Mouse (Mus musculus): Measurements from ENCODE around the gene Qsox1. TPM values are rescaled to one million over a fixed set of nuclear protein-coding genes. Genes with fewer than 3 reads are reported as not detected.

Qsox1 gene
- polyA plus RNA-seq, 1 experiment from 2014 or later = 7.9 TPM

DNA sequence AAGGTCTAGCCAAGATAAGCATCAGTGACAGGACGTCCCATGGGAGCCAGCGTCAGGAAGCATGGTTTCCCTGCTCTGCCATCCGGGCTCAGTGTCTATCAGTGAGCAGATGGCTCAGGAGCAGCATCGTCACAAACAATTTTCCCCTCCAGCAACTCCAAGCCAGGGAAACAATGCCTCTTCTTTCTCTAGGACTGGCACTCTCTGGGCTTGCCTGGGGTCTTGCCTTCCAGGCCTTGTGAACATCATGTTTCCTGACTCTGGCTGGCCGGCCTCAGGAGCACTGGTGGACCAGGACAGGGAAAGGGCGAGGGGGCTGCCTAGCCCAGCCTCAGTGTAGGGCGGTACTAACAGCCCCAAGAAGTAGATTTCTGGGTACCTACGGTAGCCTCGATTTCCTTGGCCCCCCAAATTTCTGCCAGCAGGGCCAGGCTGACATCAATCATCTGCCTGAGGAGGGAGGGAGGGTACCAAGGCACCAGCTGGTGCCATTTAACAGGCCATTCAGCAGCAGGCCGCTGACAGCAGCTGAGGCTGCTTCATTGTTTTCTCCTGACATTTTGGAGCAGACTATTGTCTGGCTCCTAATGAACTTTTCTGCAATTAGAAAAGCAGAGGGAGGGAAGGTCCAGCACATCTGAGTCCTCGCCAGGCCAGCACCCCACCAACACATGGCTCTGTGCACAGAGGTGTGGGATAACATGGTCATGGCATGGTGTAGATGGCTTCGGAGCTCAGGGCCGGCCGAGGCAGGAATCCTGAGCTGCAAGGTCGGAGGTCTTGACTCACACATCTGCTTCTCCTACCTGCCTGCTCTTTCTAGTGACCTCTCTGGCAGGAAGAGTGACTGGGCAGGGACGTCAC is 22.3 kb downstream of the Qsox1 start:
- 94% methylated on average over 16 of the region's 16 CpGs for WGBS (ENCODE audit: missing documents)
- Histone ChIP-seq H3K79me2 (ENCODE audit: inconsistent target) (no peaks in the 10 kb centered on the region), H3K36me3 (ENCODE audit: inconsistent target) (peaks cover 6% of the 10 kb centered on the region; the same call in 1 of the 2 replicates), H3K27ac (no peak overlapping the region), H3K4me3 (ENCODE audit: inconsistent target) (no peak overlapping the region)

DNA sequence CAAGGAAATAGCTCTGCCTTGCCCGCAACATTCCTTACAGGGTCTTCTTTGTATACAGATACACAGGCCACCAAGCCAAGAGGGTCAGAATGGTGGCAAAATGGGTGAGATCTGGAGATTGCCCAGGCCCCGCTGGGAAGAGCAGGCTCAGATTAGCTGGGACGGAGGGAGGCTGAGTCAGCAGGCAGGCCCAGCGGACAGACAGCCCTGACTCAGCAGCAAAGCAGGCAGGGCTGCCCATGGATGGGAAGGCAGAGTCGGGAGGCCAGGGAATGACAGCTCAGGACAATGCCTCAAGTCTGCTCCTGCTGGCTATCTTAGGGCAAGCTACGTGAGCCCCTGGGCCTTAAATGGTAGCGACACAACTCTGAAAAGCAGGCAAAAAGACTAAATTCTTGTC is 26.8 kb downstream of the Qsox1 start:
- Histone ChIP-seq H3K79me2 (ENCODE audit: inconsistent target) (no peaks in the 10 kb centered on the region), H3K4me3 (ENCODE audit: inconsistent target) (no peak overlapping the region), H3K27ac (no peak overlapping the region), H3K36me3 (ENCODE audit: inconsistent target) (peaks cover 12% of the 10 kb centered on the region; the same call in 1 of the 2 replicates)
- 95% methylated on average over 7 of the region's 7 CpGs for WGBS (ENCODE audit: missing documents)

DNA sequence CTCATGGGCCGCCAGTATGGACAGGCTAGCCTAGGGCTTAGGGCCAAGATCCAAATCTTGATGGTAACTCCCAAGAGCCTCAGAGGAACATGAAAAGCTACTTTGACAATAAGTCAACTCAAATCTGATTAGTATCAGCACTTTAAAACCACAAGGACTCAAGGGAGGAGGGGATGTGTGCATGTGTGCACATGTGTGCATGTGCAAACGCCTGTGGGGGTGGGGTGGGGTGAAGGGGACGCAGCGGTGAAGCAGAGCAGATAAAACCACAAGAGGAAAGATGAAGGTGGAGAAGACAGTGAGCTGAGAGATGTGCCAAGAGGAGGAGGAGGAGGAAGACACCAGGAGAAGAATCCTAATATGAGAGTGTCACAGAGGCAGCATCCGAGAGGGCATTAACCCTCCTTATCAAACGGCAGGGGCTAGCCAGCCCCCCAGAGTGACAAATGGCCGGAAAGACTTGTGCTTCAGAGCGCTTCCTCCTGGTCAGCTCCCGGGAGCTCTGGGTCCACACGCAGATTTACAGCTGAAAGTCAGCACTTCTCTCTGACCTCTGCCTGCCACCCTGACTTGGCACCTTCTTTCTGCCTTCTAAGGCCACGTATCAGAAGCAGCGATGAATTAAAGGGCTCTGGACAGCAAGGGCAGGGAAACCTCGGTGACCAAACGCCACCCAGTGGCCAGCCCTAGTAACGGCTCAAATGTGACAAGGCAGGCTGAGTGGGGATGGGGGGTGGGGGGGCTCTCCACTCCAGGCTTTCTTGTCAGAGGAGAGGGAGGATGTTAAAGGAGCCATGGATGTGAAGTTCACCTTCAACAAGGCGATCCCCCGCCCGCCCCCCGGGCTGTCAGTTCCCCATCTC is 28.1 kb downstream of the Qsox1 start:
- no peak overlapping the region for H3K4me3 ChIP-seq (ENCODE audit: inconsistent target)
- peaks cover 12% of the 10 kb centered on the region; the same call in 1 of the 2 replicates for H3K36me3 ChIP-seq (ENCODE audit: inconsistent target)
- no peak overlapping the region for H3K27ac ChIP-seq
- WGBS (ENCODE audit: missing documents) = 58% methylated on average over 17 of the region's 19 CpGs
- no peaks in the 10 kb centered on the region for H3K79me2 ChIP-seq (ENCODE audit: inconsistent target)

DNA sequence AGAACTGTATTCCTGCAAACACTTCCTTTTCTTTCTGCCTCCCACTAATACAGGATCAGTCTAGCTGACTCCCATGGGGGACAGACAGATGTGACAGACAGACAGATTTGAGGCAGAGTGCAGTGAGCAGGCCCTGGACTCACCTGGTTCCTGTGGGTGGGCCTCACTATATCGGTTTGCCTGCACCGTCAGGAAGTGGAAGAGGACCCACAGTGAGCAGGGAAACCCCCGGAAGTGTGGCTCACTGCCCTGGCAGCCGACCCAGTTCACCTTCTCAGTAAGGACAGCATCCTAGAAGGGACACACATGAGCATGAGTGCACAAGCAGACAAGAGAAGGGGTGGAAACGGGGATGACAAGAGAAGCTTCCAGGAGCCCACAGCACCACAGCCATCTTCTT is 30.3 kb downstream of the Qsox1 start:
- Histone ChIP-seq H3K36me3 (ENCODE audit: inconsistent target) (peaks cover 7% of the 10 kb centered on the region; the same call in 1 of the 2 replicates), H3K27ac (no peak overlapping the region), H3K79me2 (ENCODE audit: inconsistent target) (no peaks in the 10 kb centered on the region), H3K4me3 (ENCODE audit: inconsistent target) (no peak overlapping the region)
- 27% methylated on average over 5 of the region's 5 CpGs for WGBS (ENCODE audit: missing documents)

DNA sequence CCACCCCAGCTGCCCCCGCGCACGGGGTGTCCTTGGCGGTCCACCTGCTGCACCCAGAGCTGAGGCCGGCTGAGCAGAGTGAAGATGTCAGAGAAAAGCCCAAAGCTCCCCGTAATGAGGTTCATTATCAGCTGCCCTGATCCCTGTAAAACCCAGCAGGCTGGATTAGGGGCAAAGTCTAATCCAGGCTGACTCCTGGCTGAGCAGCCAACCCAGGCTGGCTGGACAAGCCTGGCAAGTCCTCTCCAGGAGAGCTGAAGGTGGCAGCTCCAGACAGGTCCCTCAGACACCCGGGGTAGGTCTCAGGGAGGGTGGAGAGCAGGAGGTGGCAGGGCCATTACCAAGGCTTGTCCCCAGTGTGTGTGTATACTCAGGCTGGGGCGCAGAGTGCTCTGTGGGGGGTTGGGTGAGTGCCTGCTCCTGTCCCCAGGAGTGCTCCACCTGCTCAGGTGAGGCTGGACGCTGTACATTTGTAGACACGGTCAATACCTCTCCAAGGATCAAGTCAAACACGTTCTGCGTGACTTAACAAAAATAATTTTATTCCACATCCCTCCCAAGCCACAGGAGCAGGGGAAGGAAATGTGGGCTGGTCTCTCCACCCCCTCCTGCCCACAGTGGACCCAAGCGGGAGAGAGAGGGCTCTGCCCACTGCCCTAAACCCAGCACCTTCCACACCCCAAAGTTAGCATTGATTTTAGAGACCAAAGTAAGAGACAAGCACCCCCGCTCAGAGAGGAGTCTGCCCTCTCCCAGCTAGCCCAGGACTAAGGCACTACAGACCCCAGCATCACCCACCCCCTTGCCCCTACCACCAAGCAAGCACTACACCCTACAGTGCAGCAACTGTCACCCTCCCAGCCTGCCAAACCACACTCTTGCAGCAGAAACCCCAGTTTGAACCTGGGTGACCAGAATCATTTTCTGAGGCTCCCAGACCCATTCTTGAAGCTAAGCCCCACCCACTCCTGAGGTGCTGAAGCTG is 34.8 kb downstream of the Qsox1 start:
- 49% methylated on average over 14 of the region's 14 CpGs for WGBS (ENCODE audit: missing documents)

DNA sequence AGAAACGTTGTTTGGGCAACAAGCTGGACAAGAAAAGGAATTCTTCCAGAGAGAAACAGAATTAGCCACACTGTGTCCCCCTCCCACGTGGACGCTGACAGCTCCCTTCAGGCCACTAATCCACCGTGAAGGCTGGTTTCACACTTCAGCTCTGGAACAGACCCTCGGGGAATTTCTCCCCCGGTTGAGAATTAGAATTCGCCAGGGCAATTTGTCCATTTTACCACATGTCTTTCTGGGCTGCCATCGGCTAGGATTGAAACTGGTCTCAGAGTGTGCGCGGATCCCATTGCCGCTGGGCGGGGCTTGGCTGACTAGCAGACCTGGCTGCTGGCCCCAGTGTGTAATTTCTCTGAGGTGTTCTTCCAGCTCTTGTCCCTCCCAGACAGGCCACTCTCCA is 53.5 kb downstream of the Qsox1 start:
- no peak overlapping the region for H3K27ac ChIP-seq
- H3K36me3 ChIP-seq (ENCODE audit: inconsistent target) = no peaks in the 10 kb centered on the region
- 90% methylated on average over 12 of the region's 12 CpGs for WGBS (ENCODE audit: missing documents)
- no peaks in the 10 kb centered on the region for H3K79me2 ChIP-seq (ENCODE audit: inconsistent target)
- no peak overlapping the region for H3K4me3 ChIP-seq (ENCODE audit: inconsistent target)

More for the DNA sequence above, 34.8 kb downstream of the Qsox1 start:
- Histone ChIP-seq H3K4me3 (ENCODE audit: inconsistent target) (no peak overlapping the region), H3K27ac (no peak overlapping the region), H3K36me3 (ENCODE audit: inconsistent target) (peaks cover 7% of the 10 kb centered on the region; the same call in 1 of the 2 replicates), H3K79me2 (ENCODE audit: inconsistent target) (no peaks in the 10 kb centered on the region)

DNA sequence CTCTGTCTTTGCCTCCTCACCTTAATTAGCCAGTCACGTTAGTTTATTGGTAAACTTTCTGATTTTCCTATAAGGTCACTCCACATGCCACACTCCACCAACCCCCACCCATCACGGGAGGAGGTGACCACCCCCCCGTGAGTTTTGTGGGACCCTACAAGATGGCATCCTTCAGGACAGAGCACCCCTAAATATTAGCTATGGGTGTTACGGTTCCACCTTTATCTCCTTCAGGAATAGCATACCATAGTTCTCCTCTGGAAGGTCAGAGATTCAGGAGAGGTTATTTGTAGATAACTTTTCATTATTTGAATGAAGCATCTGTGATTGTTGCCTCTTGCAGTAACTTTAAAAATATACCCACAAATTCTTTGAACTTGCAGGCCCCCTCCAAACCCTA is 54.0 kb downstream of the Qsox1 start:
- WGBS (ENCODE audit: missing documents) = 96% methylated on average over 4 of the region's 4 CpGs
- no peak overlapping the region for H3K27ac ChIP-seq
- H3K79me2 ChIP-seq (ENCODE audit: inconsistent target) = no peaks in the 10 kb centered on the region
- H3K4me3 ChIP-seq (ENCODE audit: inconsistent target) = no peak overlapping the region
- H3K36me3 ChIP-seq (ENCODE audit: inconsistent target) = no peaks in the 10 kb centered on the region

DNA sequence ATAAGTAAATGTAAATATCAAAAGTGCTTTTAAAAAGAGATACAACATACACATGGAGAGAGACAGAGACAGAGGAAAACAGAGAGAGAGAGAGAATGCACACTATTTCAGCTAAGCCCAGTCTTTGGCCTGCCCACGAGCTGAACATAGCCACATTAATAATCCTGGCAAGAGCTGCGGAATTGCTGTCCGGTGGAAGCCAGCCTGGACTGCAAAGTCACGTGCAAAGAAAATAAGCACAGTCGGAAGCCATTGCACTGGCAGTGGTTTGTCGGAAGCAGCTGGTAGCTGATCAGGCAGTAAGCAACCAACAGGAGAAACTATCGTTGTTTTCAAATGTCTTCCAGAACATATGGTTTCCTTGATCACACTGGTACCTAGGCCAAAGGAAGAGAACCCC is 55.1 kb downstream of the Qsox1 start:
- H3K36me3 ChIP-seq (ENCODE audit: inconsistent target) = no peaks in the 10 kb centered on the region
- no peaks in the 10 kb centered on the region for H3K79me2 ChIP-seq (ENCODE audit: inconsistent target)
- H3K4me3 ChIP-seq (ENCODE audit: inconsistent target) = no peak overlapping the region
- H3K27ac ChIP-seq = no peak overlapping the region
- WGBS (ENCODE audit: missing documents) = 95% methylated on average over 7 of the region's 7 CpGs

DNA sequence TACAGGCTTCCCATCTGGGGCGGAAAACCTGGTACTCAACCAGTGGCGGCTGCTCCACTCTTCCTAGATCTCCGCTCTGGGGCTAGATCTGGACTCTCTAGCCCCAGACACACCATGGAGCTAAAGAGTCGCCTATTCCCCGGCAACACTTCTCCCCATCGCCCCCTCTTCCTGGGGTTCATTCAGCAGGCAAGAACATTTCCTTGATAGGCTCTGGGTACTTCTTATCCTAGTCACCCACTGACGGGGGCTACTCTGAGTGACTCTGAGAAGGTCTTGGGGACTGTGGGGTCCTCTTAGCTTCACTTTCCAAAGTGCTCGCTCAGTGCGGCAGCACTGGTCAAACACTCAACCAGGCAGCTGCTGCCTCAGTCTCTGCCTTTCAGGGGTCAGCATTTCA is 59.3 kb downstream of the Qsox1 start:
- no peak overlapping the region for H3K4me3 ChIP-seq (ENCODE audit: inconsistent target)
- 83% methylated on average over 9 of the region's 9 CpGs for WGBS (ENCODE audit: missing documents)

DNA sequence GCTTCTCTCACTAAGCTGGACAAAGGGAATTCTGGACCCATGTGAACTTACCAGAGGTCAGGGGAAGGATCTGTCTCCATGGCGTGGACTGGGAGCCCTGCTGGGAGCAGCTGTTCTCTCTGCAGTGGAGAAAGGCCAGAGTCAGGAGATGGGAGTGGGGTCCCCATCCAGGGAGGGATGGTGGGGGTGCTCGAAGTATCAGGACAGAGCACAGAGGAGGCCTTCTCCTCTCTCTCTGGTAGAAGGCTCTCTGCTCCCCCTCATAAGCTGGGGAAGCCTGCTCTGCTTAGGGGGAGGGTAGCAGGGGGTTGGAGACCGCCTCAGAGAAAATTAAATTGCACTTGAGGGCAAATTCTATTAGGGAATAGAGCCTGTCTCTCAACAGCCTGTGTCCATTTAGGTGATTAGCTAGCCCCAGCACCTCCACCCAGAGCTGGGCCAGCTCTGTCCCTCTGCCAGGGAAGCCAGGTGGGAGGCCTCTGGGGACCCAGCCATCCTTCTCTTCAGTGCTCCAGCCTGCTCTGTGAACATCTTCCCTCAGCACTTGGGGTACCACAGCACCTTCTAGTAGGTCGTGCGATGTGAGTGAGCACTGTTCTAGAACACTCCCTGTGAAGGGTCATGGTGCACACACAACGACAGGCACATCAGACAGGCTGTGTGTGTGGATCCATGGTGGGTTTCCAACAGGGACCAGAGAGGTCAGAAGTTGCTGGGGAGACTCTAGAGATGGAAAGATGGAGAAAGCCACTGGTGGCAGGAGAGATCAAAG is 61.0 kb downstream of the Qsox1 start, which contains the start of gene Lhx4:
Lhx4 (minus strand) TSS at position 201 of the 772 bp plus-strand sequence.
- Histone ChIP-seq H3K79me2 (ENCODE audit: inconsistent target) (no peaks in the 10 kb centered on the region), H3K27ac (no peak within 1 kb of the TSS), H3K4me3 (ENCODE audit: inconsistent target) (no peak within 1 kb of the TSS), H3K36me3 (ENCODE audit: inconsistent target) (no peaks in the 10 kb centered on the region)
- WGBS (ENCODE audit: missing documents) = 81% methylated on average over 6 of the region's 6 CpGs

More for the DNA sequence above, 59.3 kb downstream of the Qsox1 start:
- Histone ChIP-seq H3K36me3 (ENCODE audit: inconsistent target) (no peaks in the 10 kb centered on the region), H3K79me2 (ENCODE audit: inconsistent target) (no peaks in the 10 kb centered on the region), H3K27ac (no peak overlapping the region)

DNA sequence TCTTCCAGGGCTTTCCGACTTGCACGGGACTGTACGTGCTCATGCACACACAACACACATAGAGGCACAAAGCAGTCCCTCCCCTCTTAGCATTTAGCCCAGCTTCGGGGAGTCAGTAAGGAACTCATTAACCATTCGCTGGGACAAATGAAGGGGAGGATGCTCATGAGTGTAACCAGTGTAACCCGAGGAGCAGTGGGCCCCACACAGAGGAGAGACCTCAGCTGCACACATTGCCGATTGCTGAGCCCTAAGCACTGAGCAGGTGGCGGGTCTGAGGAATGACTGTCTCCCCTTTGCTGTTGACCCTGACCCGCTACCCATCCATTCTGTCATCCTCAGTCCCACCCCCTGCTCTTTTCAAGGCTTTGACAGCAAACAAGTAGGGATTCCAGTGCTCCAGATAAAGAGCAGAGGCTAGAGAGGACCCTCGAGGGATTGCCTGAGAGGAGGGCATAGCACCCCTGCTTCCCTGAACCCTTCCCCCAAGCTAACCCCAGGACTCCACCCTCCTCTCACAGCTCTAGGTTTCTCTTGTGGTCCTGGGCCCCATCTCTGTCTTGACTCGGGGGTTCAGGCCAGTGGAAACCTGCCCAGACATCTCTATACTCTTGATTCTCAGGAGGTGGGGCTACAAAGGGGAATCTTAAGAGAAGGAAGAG is 62.0 kb downstream of the Qsox1 start:
- Histone ChIP-seq H3K36me3 (ENCODE audit: inconsistent target) (no peaks in the 10 kb centered on the region), H3K27ac (no peak overlapping the region), H3K79me2 (ENCODE audit: inconsistent target) (no peaks in the 10 kb centered on the region), H3K4me3 (ENCODE audit: inconsistent target) (no peak overlapping the region)
- WGBS (ENCODE audit: missing documents) = 48% methylated on average over 11 of the region's 11 CpGs

DNA sequence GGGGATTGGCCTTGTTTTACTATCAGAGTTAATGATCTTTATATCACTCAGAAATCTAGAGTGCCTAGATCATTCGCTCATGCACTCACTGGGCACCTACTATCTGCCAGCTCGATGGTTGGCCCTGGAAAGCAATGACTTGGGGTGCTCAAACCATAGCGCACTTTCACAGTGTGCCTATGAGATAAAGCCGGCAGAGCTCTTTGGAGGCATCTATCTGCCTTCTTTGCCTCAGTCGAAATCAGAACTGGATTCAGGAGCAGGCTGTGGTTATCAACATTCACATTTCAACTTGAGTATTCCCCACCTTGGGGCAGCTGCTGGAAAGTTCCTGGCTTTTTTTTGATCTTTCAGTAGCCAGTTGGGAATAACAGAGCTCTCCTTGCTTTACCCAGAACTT is 64.8 kb downstream of the Qsox1 start:
- H3K4me3 ChIP-seq (ENCODE audit: inconsistent target) = no peak overlapping the region
- H3K36me3 ChIP-seq (ENCODE audit: inconsistent target) = no peaks in the 10 kb centered on the region
- H3K27ac ChIP-seq = no peak overlapping the region
- 81% methylated on average over 5 of the region's 5 CpGs for WGBS (ENCODE audit: missing documents)
- no peaks in the 10 kb centered on the region for H3K79me2 ChIP-seq (ENCODE audit: inconsistent target)

DNA sequence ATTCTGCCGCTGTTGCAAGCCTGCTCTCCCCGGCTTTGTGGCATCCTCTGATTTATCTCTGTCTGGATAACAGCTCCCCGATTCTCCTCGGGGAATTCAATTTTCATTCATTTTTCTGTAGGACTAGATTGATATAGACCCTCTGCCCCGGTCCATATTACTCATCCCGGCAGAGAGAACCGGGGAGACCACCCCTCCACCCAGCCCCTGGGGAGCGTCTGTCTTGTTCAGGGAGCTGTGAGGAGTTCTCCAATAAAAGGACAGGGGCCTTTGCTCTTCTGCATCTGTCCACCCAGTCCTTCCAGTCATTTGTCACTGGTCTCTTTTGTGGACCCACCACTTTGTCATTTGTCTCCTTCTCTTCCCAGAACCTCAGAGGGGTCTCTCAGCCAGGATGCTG is 65.7 kb downstream of the Qsox1 start:
- Histone ChIP-seq H3K27ac (no peak overlapping the region), H3K36me3 (ENCODE audit: inconsistent target) (no peaks in the 10 kb centered on the region), H3K4me3 (ENCODE audit: inconsistent target) (no peak overlapping the region), H3K79me2 (ENCODE audit: inconsistent target) (no peaks in the 10 kb centered on the region)
- 18% methylated on average over 8 of the region's 8 CpGs for WGBS (ENCODE audit: missing documents)
